Mouse (Mus musculus) forebrain, embryonic 16.5 days (tissue): ENCODE measurements around the gene Il1r1. TPM values are rescaled to one million over a fixed set of nuclear protein-coding genes. Genes with fewer than 3 reads are reported as not detected.

Experiments used
- ATAC-seq: fragments of 200-750 bp; cut with Nextera tagmentation; 2 replicates; pipeline ENCODE4 v1.8.0; 2017; ENCODE audit warnings: mild to moderate bottlenecking, moderate library complexity
- H3K27ac ChIP-seq: fragments of 300-500 bp; sonication (generic); 2 replicates; pipeline ENCODE4 v1.5.1; 2014; ENCODE audit warnings: low read length, control low read depth
- H3K27me3 ChIP-seq: fragments of 300-500 bp; sonication (generic); replicated peaks from 2 replicates; pipeline ENCODE4 v1.6.1; 2014; ENCODE audit warnings: low read length; ENCODE audit not compliant: control insufficient read depth, insufficient read depth
- H3K36me3 ChIP-seq: fragments of 300-500 bp; sonication (generic); 2 replicates; pipeline ENCODE4 v1.6.1; 2014; ENCODE audit not compliant: control insufficient read depth, insufficient read depth
- H3K4me1 ChIP-seq: fragments of 300-500 bp; sonication (generic); replicated peaks from 2 replicates; pipeline ENCODE4 v1.6.1; 2014; ENCODE audit warnings: low read length; ENCODE audit not compliant: control insufficient read depth, insufficient read depth
- H3K4me2 ChIP-seq: fragments of 300-500 bp; sonication (generic); 2 replicates; pipeline ENCODE4 v1.6.1; 2014; ENCODE audit warnings: mild to moderate bottlenecking, low read length, control low read depth
- H3K4me3 ChIP-seq: fragments of 300-500 bp; sonication (generic); replicated peaks from 2 replicates; pipeline ENCODE4 v1.5.1; 2014; ENCODE audit warnings: mild to moderate bottlenecking, low read length, control low read depth
- H3K9ac ChIP-seq: fragments of 300-500 bp; sonication (generic); replicated peaks from 2 replicates; pipeline ENCODE4 v1.6.1; 2014; ENCODE audit warnings: low read depth, low read length, control low read depth
- H3K9me3 ChIP-seq: fragments of 300-500 bp; sonication (generic); 2 replicates; pipeline ENCODE4 v1.6.1; 2016; ENCODE audit warnings: low read length; ENCODE audit not compliant: control insufficient read depth
- WGBS: fragments of 180-500 bp; shearing (Covaris S2); extraction: QIAGEN DNeasy Blood & Tissue Kit; methylation state at CpG from one replicate; pipeline ENCODE4 v1.1.7; 2014; 5-methylcytosine and 5-hydroxymethylcytosine counted together
- polyA plus RNA-seq: library from polyadenylated mRNA; unstranded; fragments of >200 nt; fragmentation: Nextera tagmentation; extraction: Ambion mirVana; gene quantifications from 2 replicates; pipeline ENCODE4 v1.2.1, GENCODE M21; 2015

The Il1r1 gene
- polyA plus RNA-seq, 1 experiment from 2014 or later: 0.44 TPM

GRCm38 (mm10) chr1:40237094-40237493, 12.2 kb downstream of the Il1r1 start:
- no peak overlapping the region for H3K4me2 ChIP-seq
- H3K27ac ChIP-seq: no peak overlapping the region
- no peaks in the 10 kb centered on the region for H3K4me1 ChIP-seq
- H3K27me3 ChIP-seq: no peaks in the 10 kb centered on the region
- H3K4me3 ChIP-seq: no peak overlapping the region
- no peaks in the 10 kb centered on the region for H3K36me3 ChIP-seq
- no peaks in the 10 kb centered on the region for H3K9me3 ChIP-seq
- 72% methylated on average over 6 of the region's 6 CpGs for WGBS
- H3K9ac ChIP-seq: no peak overlapping the region
- no peak for ATAC-seq

GRCm38 (mm10) chr1:40240353-40241092, 15.6 kb downstream of the Il1r1 start:
- 80% methylated on average over 9 of the region's 9 CpGs for WGBS
- Histone ChIP-seq H3K36me3 (no peaks in the 10 kb centered on the region), H3K27me3 (no peaks in the 10 kb centered on the region), H3K9me3 (no peaks in the 10 kb centered on the region), H3K4me1 (no peaks in the 10 kb centered on the region), H3K9ac (no peak overlapping the region), H3K4me2 (no peak overlapping the region), H3K27ac (no peak overlapping the region), H3K4me3 (no peak overlapping the region)
- no peak for ATAC-seq

DNA sequence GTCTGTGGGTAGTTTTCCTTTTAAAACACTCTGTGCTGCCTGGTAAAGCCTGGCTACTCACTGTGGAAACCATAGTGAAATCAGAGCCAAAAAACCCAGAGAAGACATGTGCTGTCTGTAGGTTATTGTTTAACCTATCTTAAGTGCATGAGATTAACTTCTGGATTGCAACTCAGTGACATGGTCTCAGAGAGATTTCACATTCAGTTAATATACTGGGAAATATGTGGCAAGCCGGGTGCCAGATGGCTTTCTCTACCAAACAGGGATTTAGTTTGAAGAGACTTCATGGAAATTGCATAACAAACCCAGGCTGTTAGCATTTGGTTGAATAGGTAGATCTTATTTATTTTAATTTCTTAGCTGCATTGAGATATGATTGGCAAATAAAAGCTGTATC, 17.8 kb downstream of the Il1r1 start:
- Histone ChIP-seq H3K9me3 (no peaks in the 10 kb centered on the region), H3K4me2 (no peak overlapping the region), H3K9ac (no peak overlapping the region), H3K27ac (no peak overlapping the region), H3K4me3 (no peak overlapping the region), H3K4me1 (no peaks in the 10 kb centered on the region), H3K36me3 (no peaks in the 10 kb centered on the region), H3K27me3 (no peaks in the 10 kb centered on the region)
- WGBS: 77% methylated on average over 1 of the region's 1 CpGs
- ATAC-seq: no peak

- no peaks in the 10 kb centered on the region for H3K9me3 ChIP-seq
- no peaks in the 10 kb centered on the region for H3K4me1 ChIP-seq
- ATAC-seq: no peak
- 85% methylated on average over 3 of the region's 3 CpGs for WGBS
- H3K4me3 ChIP-seq: no peak overlapping the region
- H3K36me3 ChIP-seq: no peaks in the 10 kb centered on the region
- no peak overlapping the region for H3K9ac ChIP-seq
- H3K27me3 ChIP-seq: no peaks in the 10 kb centered on the region
- H3K4me2 ChIP-seq: no peak overlapping the region
- H3K27ac ChIP-seq: no peak overlapping the region
These were observed 18.7 kb downstream of the Il1r1 start for GRCm38 (mm10) chr1:40243561-40243998.

- Histone ChIP-seq H3K27ac (no peak overlapping the region), H3K9ac (no peak overlapping the region), H3K4me2 (no peak overlapping the region), H3K4me1 (no peaks in the 10 kb centered on the region), H3K27me3 (no peaks in the 10 kb centered on the region), H3K4me3 (no peak overlapping the region), H3K36me3 (no peaks in the 10 kb centered on the region), H3K9me3 (no peaks in the 10 kb centered on the region)
- no peak for ATAC-seq
- 68% methylated on average over 4 of the region's 4 CpGs for WGBS
These were observed 25.5 kb downstream of the Il1r1 start for GRCm38 (mm10) chr1:40250425-40250824.

- no peak overlapping the region for H3K4me3 ChIP-seq
- no peaks in the 10 kb centered on the region for H3K36me3 ChIP-seq
- H3K27ac ChIP-seq: no peak overlapping the region
- no peaks in the 10 kb centered on the region for H3K4me1 ChIP-seq
- H3K27me3 ChIP-seq: no peaks in the 10 kb centered on the region
- no peaks in the 10 kb centered on the region for H3K9me3 ChIP-seq
- H3K9ac ChIP-seq: no peak overlapping the region
- ATAC-seq: no peak
- WGBS: 91% methylated on average over 6 of the region's 6 CpGs
- no peak overlapping the region for H3K4me2 ChIP-seq
These were observed 27.6 kb downstream of the Il1r1 start for GRCm38 (mm10) chr1:40252507-40252906.

DNA sequence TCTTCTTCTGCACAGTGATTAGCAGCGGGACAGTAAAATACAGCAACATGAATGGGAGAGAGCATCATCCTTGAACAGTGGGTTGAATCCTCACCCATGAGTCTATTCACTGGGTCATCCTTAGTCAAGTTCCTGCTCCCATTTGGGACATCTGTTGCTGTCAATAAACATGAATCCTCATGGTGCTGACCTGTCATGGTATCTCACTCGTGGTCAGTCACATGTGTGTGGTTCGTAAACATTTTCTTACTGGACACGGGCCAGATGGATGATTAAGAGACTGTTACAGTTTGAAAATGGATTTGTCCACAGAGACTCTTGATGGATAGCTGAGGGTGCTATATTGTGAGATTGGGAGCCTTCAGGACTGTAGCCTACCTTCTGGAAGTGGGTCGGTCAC, 29.1 kb downstream of the Il1r1 start:
- no peaks in the 10 kb centered on the region for H3K36me3 ChIP-seq
- no peak overlapping the region for H3K4me2 ChIP-seq
- no peaks in the 10 kb centered on the region for H3K9me3 ChIP-seq
- no peaks in the 10 kb centered on the region for H3K4me1 ChIP-seq
- WGBS: 95% methylated on average over 5 of the region's 5 CpGs
- ATAC-seq: no peak
- H3K27ac ChIP-seq: no peak overlapping the region
- no peak overlapping the region for H3K4me3 ChIP-seq
- H3K9ac ChIP-seq: no peak overlapping the region
- no peaks in the 10 kb centered on the region for H3K27me3 ChIP-seq

DNA sequence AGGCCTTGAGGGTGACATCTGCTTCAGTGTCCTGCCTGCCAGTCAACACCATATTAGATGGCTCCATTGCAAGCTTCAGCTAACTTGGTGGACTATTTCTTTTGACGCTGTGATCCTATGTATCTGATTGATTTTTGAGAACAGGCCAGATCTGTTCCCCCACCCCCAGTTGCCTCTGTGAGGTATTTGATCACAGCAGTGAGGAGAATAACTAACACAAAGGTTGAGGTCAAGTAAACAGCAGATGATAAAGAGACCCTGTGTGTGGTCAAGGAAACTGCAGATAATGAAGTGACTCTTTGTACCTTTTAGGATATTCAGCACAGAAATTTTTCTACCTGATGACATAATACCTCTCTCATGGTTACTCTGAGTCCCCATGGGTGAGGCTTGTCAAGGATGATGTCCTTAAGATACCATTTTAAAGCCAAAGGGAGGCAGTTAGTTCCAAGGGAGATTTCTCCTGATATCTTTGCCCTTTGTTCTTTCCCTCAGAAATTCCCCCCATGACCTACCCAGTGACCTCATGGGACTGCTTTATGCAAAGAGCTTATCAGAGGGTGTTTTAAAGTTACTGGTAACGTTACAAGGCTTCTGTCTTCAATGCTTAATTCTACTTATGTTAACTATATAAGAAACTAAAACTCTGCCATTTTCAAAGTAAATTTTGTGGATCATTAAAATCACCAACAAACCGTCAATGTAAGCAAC, 29.6 kb downstream of the Il1r1 start:
- Histone ChIP-seq H3K36me3 (no peaks in the 10 kb centered on the region), H3K27me3 (no peaks in the 10 kb centered on the region), H3K9ac (no peak overlapping the region), H3K4me3 (no peak overlapping the region), H3K9me3 (no peaks in the 10 kb centered on the region), H3K27ac (no peak overlapping the region), H3K4me1 (no peaks in the 10 kb centered on the region), H3K4me2 (no peak overlapping the region)
- WGBS: 73% methylated on average over 3 of the region's 3 CpGs
- ATAC-seq: no peak

DNA sequence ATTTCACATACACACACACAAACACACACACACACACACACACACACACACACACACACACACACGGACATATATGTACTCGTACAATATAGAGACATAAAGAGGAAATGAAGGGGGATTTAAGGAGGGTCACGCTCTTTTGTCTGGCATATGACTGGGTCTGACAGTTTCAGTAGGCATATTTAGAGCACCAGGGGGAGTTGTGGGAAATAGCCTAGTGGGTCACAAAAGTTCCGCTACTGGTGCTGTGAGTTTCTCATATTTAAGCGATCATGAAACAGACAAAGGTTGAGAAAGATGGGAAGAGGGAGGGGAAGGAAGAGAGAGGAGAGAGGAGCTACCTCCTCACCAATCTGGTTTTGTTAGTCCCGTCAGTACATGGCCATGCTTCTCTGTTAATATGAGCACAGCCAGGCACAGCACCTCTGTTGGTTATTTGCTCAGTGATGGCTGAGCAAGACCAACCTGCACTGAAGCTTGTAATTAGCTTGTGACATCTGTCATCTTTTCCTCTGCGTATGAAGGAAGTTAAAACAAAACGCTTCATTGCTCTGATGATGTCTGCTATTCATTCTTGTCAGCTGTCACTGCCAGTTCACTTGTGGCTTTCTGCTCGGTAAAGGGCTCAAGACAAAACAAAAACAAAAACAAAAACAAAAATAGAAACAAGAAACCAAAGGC, 37.7 kb downstream of the Il1r1 start:
- no peak overlapping the region for H3K27ac ChIP-seq
- H3K9ac ChIP-seq: no peak overlapping the region
- no peaks in the 10 kb centered on the region for H3K9me3 ChIP-seq
- H3K4me2 ChIP-seq: no peak overlapping the region
- ATAC-seq: no peak
- H3K27me3 ChIP-seq: no peaks in the 10 kb centered on the region
- no peaks in the 10 kb centered on the region for H3K36me3 ChIP-seq
- H3K4me3 ChIP-seq: no peak overlapping the region
- peaks cover 6% of the 10 kb centered on the region for H3K4me1 ChIP-seq
- WGBS: 70% methylated on average over 9 of the region's 9 CpGs
